Mouse (Mus musculus) MEL (cell line): Measurements from ENCODE around the gene Obp2a. TPM values are rescaled to one million over a fixed set of nuclear protein-coding genes. Genes with fewer than 3 reads are reported as not detected.

Experiments
- DNase-seq: peaks from one replicate; pipeline ENCODE4 v3.0.0; 2011; ENCODE audit warnings: low read depth, low spot score
- H3K27ac ChIP-seq: 2 replicates; pipeline ENCODE4 v1.5.1; 2012; ENCODE audit warnings: low read depth, mild to moderate bottlenecking, control low read depth, low read length, moderate library complexity; ENCODE audit not compliant: control insufficient read depth
- H3K27me3 ChIP-seq, 2 experiments: fragments of 150-350 bp in 1 of 2; sonication (generic) in 1 of 2; 2 replicates each; pipeline ENCODE4 v1.6.1; 2012; ENCODE audit warnings: low read length in 2 of 2, mild to moderate bottlenecking in 2 of 2, improper control_type of control experiment in 1 of 2, moderate library complexity in 1 of 2; ENCODE audit not compliant: insufficient read depth in 2 of 2, control insufficient read depth in 1 of 2
- H3K36me3 ChIP-seq, 2 experiments: 2 replicates each; pipeline ENCODE4 v1.6.1; 2012 to 2014; ENCODE audit warnings: low read length in 2 of 2, improper control_type of control experiment in 1 of 2, inconsistent platforms in 1 of 2, mild to moderate bottlenecking in 1 of 2; ENCODE audit not compliant: insufficient read depth in 2 of 2, control insufficient read depth in 1 of 2
- H3K4me1 ChIP-seq, 2 experiments: fragments of 150-350 bp in 1 of 2; sonication (generic) in 1 of 2; 2 replicates each; pipeline ENCODE4 v1.6.1; 2012; ENCODE audit warnings: low read length in 2 of 2, improper control_type of control experiment in 1 of 2, mild to moderate bottlenecking in 1 of 2; ENCODE audit not compliant: insufficient read depth in 2 of 2, control insufficient read depth in 1 of 2
- H3K4me3 ChIP-seq, 2 experiments: fragments of 150-350 bp in 1 of 2; sonication (generic) in 1 of 2; 2 replicates each; pipeline ENCODE4 v1.5.1; 2012; ENCODE audit warnings: low read depth in 2 of 2, low read length in 2 of 2, mild to moderate bottlenecking in 2 of 2, moderate library complexity in 2 of 2, control low read depth in 1 of 2, improper control_type of control experiment in 1 of 2; ENCODE audit not compliant: control insufficient read depth in 1 of 2, insufficient read depth in 1 of 2
- H3K79me2 ChIP-seq: 2 replicates; pipeline ENCODE4 v1.6.1; 2012; ENCODE audit warnings: mild to moderate bottlenecking, low read length, moderate library complexity; ENCODE audit not compliant: control insufficient read depth, poor library complexity, insufficient read depth
- H3K9ac ChIP-seq: 2 replicates; pipeline ENCODE4 v1.6.1; 2012; ENCODE audit warnings: low read depth, mild to moderate bottlenecking, control low read depth, low read length, moderate library complexity; ENCODE audit not compliant: control insufficient read depth, poor library complexity, severe bottlenecking
- H3K9me3 ChIP-seq: fragments of 150-350 bp; sonication (generic); replicated peaks from 2 replicates; pipeline ENCODE4 v1.6.1; 2012; ENCODE audit warnings: mild to moderate bottlenecking, low read length, improper control_type of control experiment, moderate library complexity; ENCODE audit not compliant: insufficient read depth
- BHLHE40 ChIP-seq: IDR thresholded peaks from 2 replicates; pipeline ENCODE4 v1.6.1; 2012; ENCODE audit warnings: low read depth, mild to moderate bottlenecking, inconsistent platforms, low read length, improper control_type of control experiment, borderline replicate concordance
- EP300 ChIP-seq, 2 experiments: IDR thresholded peaks; 2 replicates each; pipeline ENCODE4 v1.6.1; 2011; ENCODE audit warnings: improper control_type of control experiment in 2 of 2, low read length in 2 of 2, low read depth in 1 of 2, mild to moderate bottlenecking in 1 of 2
- ETS1 ChIP-seq: IDR thresholded peaks from 2 replicates; pipeline ENCODE4 v1.6.1; 2012; ENCODE audit warnings: low read depth, mild to moderate bottlenecking, inconsistent platforms, low read length, improper control_type of control experiment, moderate library complexity
- GATA1 ChIP-seq: IDR thresholded peaks from 2 replicates; pipeline ENCODE4 v1.6.1; 2011; ENCODE audit warnings: low read depth, low read length, improper control_type of control experiment
- HCFC1 ChIP-seq: IDR thresholded peaks from 2 replicates; pipeline ENCODE4 v1.6.1; 2012; ENCODE audit warnings: low read depth, mild to moderate bottlenecking, inconsistent platforms, low read length, improper control_type of control experiment, moderate library complexity
- KAT2A ChIP-seq: conservative IDR thresholded peaks from 2 replicates; pipeline ENCODE4 v1.6.1; 2012; ENCODE audit warnings: low read depth, low read length, improper control_type of control experiment, inconsistent platforms
- MAFK ChIP-seq: IDR thresholded peaks from 2 replicates; pipeline ENCODE4 v1.6.1; 2011; ENCODE audit warnings: low read depth, mild to moderate bottlenecking, low read length, improper control_type of control experiment, borderline replicate concordance
- MAX ChIP-seq: IDR thresholded peaks from 2 replicates; pipeline ENCODE4 v1.6.1; 2011; ENCODE audit warnings: low read length, improper control_type of control experiment
- MXI1 ChIP-seq: IDR thresholded peaks from 2 replicates; pipeline ENCODE4 v1.6.1; 2011; ENCODE audit warnings: mild to moderate bottlenecking, low read depth, low read length, improper control_type of control experiment
- MYC ChIP-seq: IDR thresholded peaks from 2 replicates; pipeline ENCODE4 v1.6.1; 2011; ENCODE audit warnings: low read depth, mild to moderate bottlenecking, low read length, improper control_type of control experiment, moderate library complexity
- NELFE ChIP-seq: IDR thresholded peaks from 2 replicates; pipeline ENCODE4 v1.6.1; 2011; ENCODE audit warnings: low read depth, low read length, improper control_type of control experiment
- POLR2A ChIP-seq, 2 experiments: IDR thresholded peaks; 2 replicates each; pipeline ENCODE4 v1.6.1; 2011 to 2012; ENCODE audit warnings: low read length in 2 of 2, mild to moderate bottlenecking in 2 of 2, control low read depth in 1 of 2, improper control_type of control experiment in 1 of 2, low read depth in 1 of 2, moderate library complexity in 1 of 2; ENCODE audit not compliant: control insufficient read depth in 1 of 2, insufficient read depth in 1 of 2, poor library complexity in 1 of 2
- POLR2AphosphoS5 ChIP-seq: IDR thresholded peaks from 2 replicates; pipeline ENCODE4 v1.6.1; 2012; ENCODE audit warnings: low read depth, borderline replicate concordance, mild to moderate bottlenecking, inconsistent platforms, low read length, moderate library complexity, mixed read lengths
- RAD21 ChIP-seq: IDR thresholded peaks from 2 replicates; pipeline ENCODE4 v1.6.1; 2011; ENCODE audit warnings: mild to moderate bottlenecking, low read depth, low read length, improper control_type of control experiment
- RCOR1 ChIP-seq: IDR thresholded peaks from 2 replicates; pipeline ENCODE4 v1.6.1; 2012; ENCODE audit warnings: low read depth, mild to moderate bottlenecking, inconsistent platforms, low read length, improper control_type of control experiment
- TAL1 ChIP-seq: IDR thresholded peaks from 2 replicates; pipeline ENCODE4 v1.6.1; 2012; ENCODE audit warnings: mild to moderate bottlenecking, inconsistent platforms, low read length, moderate library complexity, mixed read lengths
- TBP ChIP-seq: IDR thresholded peaks from 2 replicates; pipeline ENCODE4 v1.8.0; 2011; ENCODE audit warnings: low read depth, low read length, improper control_type of control experiment
- USF1 ChIP-seq: IDR thresholded peaks from 2 replicates; pipeline ENCODE4 v1.6.1; 2014; ENCODE audit warnings: low read depth, mild to moderate bottlenecking, inconsistent platforms, low read length, improper control_type of control experiment, moderate library complexity
- USF2 ChIP-seq, 2 experiments: IDR thresholded peaks; 2 replicates each; pipeline ENCODE4 v1.6.1; 2011 to 2012; ENCODE audit warnings: improper control_type of control experiment in 2 of 2, low read length in 2 of 2, borderline replicate concordance in 1 of 2, inconsistent platforms in 1 of 2, low read depth in 1 of 2, mild to moderate bottlenecking in 1 of 2; ENCODE audit not compliant: insufficient read depth in 1 of 2
- ZNF384 ChIP-seq: IDR thresholded peaks from 2 replicates; pipeline ENCODE4 v1.6.1; 2012; ENCODE audit warnings: low read depth, mild to moderate bottlenecking, inconsistent platforms, low read length, improper control_type of control experiment
- polyA plus RNA-seq, 2 experiments: library from polyadenylated mRNA; stranded (reverse) in 1 of 2; unstranded in 1 of 2; fragments of >175 nt in 1 of 2; fragments of >200 nt in 1 of 2; gene quantifications; 2 replicates each; pipeline versions ENCODE4 v1.2.1 to v1.2.4; 2012; ENCODE audit warnings: low replicate concordance in 2 of 2, low read depth in 1 of 2; ENCODE audit not compliant: insufficient read length in 2 of 2, insufficient read depth in 1 of 2, missing spikeins in 1 of 2
- total RNA-seq: library from RNA; depleted of rRNA; stranded (reverse); fragments of 300-350 nt; gene quantifications from 2 replicates; pipeline ENCODE4 v1.2.3, GENCODE M21; 2012

Gene Obp2a
- total and polyA plus RNA-seq, 3 experiments: not detected

DNA sequence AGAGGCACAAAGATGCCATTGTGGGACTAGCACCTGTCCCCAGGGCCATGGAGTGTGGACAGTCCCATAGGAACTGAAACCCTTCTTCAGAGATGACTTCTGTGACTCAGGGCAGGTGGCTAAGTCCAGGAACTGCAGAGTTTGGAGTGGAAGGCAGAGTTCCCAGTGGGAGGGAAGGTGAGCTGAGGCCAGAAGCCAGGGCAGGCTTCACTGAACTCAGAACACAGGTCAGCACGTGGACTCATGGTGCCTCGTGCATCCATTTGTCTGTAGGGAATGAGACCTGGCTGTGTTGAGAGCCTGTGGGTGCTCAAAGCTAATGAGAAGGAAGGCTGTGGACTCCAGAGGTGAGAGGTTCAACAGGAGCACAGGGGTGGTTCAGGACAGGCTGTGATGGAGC lies 1.1 kb upstream of the Obp2a start:
- Histone ChIP-seq H3K4me1 (no peaks in the 10 kb centered on the region), H3K9me3 (no peaks in the 10 kb centered on the region), H3K27ac (no peak overlapping the region), H3K4me3 (no peak overlapping the region), H3K27me3 (peaks cover 2 to 4% of the 10 kb centered on the region in 2 experiments; a peak in 2 of 4 replicates), H3K36me3 (no peaks in the 10 kb centered on the region), H3K79me2 (no peaks in the 10 kb centered on the region), H3K9ac (no peak overlapping the region)
- DNase-seq: no peak
- TF ChIP-seq RAD21: no peak
- TF ChIP-seq TAL1: no peak
- TF ChIP-seq MYC: no peak
- no peak for TF ChIP-seq MAX
- TF ChIP-seq POLR2A (IDR thresholded peaks at IDR 0.05; ENCODE audit: control insufficient read depth in 1 of 2, insufficient read depth in 1 of 2, low read depth in 1 of 2, low read length in 2 of 2, poor library complexity in 1 of 2): no peak
- no peak for TF ChIP-seq POLR2AphosphoS5
- no peak for TF ChIP-seq MAFK
- no peak for TF ChIP-seq GATA1
- no peak for TF ChIP-seq EP300 (IDR thresholded peaks at IDR 0.05; ENCODE audit: low read depth in 1 of 2, low read length in 2 of 2)
- TF ChIP-seq TBP: no peak
- TF ChIP-seq USF1: no peak
- no peak for TF ChIP-seq RCOR1
- TF ChIP-seq MXI1: no peak
- no peak for TF ChIP-seq NELFE

DNA sequence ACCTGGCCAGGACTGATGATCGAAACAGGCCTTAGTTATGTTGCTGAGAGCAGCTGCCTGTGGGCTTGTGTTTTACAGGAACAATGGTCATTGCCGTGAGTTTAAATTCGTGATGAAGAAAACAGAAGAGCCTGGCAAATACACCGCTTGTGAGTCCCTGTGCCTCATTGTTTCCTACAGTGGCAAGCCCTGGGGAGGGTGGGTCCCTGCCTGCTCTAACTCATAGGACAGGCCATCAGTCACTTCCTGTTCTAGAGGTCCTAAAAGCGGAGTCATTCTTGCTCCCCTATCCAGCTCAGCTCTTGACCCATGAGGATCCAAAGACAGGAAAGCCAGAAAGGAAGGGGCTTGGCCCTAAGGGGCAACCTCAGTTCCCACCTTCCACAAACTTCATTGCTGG lies 1.2 kb downstream of the Obp2a start:
- H3K27ac ChIP-seq: no peak overlapping the region
- H3K9me3 ChIP-seq: no peaks in the 10 kb centered on the region
- H3K4me3 ChIP-seq: no peak overlapping the region
- no peaks in the 10 kb centered on the region for H3K79me2 ChIP-seq
- DNase-seq: no peak
- peaks cover 2 to 4% of the 10 kb centered on the region in 2 experiments; a peak in 3 of 4 replicates for H3K27me3 ChIP-seq
- H3K4me1 ChIP-seq: no peaks in the 10 kb centered on the region
- H3K9ac ChIP-seq: no peak overlapping the region
- no peak for TF ChIP-seq BHLHE40
- no peak for TF ChIP-seq HCFC1
- TF ChIP-seq KAT2A: no peak
- no peak for TF ChIP-seq USF2 (IDR thresholded peaks at IDR 0.05; ENCODE audit: borderline replicate concordance in 1 of 2, insufficient read depth in 1 of 2, low read depth in 1 of 2, low read length in 2 of 2)
- TF ChIP-seq ZNF384: no peak
- TF ChIP-seq ETS1: no peak
- TF ChIP-seq TBP: no peak
- no peaks in the 10 kb centered on the region for H3K36me3 ChIP-seq
